Mouse (Mus musculus): ENCODE data around the gene Clec12a. TPM values are rescaled to one million over a fixed set of nuclear protein-coding genes. Genes with fewer than 3 reads are reported as not detected.

Gene Clec12a
- polyA plus RNA-seq, 1 experiment = 0.67 TPM

DNA sequence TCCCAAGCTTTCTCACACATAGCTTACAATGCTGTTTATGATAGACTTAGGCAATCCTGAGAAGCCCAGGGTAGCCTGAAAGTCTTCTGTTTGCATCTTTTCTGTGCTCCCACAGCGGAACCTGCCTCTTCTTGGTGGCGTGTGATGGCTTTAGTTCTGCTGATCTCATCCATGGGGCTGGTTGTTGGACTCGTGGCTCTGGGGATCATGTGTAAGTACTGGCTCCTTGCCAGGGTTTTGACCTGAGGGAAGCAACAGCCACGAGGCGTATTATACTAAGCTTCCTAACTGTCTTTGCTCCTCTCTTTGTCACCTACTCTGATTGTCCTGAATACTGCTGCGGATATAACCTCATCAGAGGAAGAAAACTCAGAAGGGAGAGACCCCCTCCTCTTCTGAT is 57.5 kb downstream of the Clec12a start:
- H3K27me3 ChIP-seq (replicated peaks) = no peaks in the 10 kb centered on the region
- H3K4me1 ChIP-seq = peaks cover 61% of the 10 kb centered on the region
- H3K36me3 ChIP-seq (replicated peaks; ENCODE audit: low read length) = peaks cover 53% of the 10 kb centered on the region
- peak overlapping the region; percentile 86 for H3K4me3 ChIP-seq (replicated peaks)
- H3K9me3 ChIP-seq = no peaks in the 10 kb centered on the region
- TF ChIP-seq GATA1 (IDR thresholded peaks at IDR 0.05; ENCODE audit: borderline replicate concordance, low read length) (no peak), FLI1 (IDR thresholded peaks at IDR 0.05; ENCODE audit: low read length) (no peak)

DNA sequence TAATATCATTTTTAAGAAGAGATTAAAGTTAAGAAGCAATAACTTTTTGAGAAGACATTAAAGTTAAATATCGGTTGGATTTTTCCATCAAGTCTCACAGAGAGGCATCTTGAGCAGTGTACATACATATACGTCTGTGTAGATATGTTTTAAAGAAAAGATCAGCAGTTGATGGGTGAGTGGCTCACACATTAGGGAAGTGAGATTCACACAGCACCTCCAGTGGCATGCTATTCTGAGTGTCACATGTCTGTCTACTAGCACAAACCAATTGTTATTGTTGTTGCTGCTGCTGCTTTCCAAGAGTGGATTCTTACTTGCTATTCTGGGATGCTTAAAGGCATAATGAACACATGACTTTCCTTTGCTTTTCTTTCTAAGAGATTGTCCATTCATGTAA is 59.9 kb downstream of the Clec12a start:
- Histone ChIP-seq H3K9me3 (no peaks in the 10 kb centered on the region), H3K36me3 (replicated peaks; ENCODE audit: low read length) (peaks cover 67% of the 10 kb centered on the region), H3K4me1 (peaks cover 53% of the 10 kb centered on the region), H3K27me3 (replicated peaks) (no peaks in the 10 kb centered on the region), H3K4me3 (replicated peaks) (no peak overlapping the region)
- TF ChIP-seq FLI1 (IDR thresholded peaks at IDR 0.05; ENCODE audit: low read length) = no peak
- no peak for TF ChIP-seq GATA1 (IDR thresholded peaks at IDR 0.05; ENCODE audit: borderline replicate concordance, low read length)

- Histone ChIP-seq H3K9me3 (no peaks in the 10 kb centered on the region), H3K4me3 (replicated peaks) (no peak overlapping the region), H3K36me3 (replicated peaks; ENCODE audit: low read length) (peaks cover 76% of the 10 kb centered on the region), H3K27me3 (replicated peaks) (no peaks in the 10 kb centered on the region), H3K4me1 (peaks cover 61% of the 10 kb centered on the region)
- TF ChIP-seq FLI1 (IDR thresholded peaks at IDR 0.05; ENCODE audit: low read length) (no peak), GATA1 (IDR thresholded peaks at IDR 0.05; ENCODE audit: borderline replicate concordance, low read length) (no peak)
Measured at GRCm38 (mm10) chr6:129403391-129403790, 60.9 kb downstream of the Clec12a start.

- no peak overlapping the region for H3K4me3 ChIP-seq (replicated peaks)
Measured at GRCm38 (mm10) chr6:129405999-129406398, 63.5 kb downstream of the Clec12a start.

GRCm38 (mm10) chr6:129407324-129407723 is 64.8 kb downstream of the Clec12a start:
- Histone ChIP-seq H3K4me1 (peaks cover 65% of the 10 kb centered on the region), H3K4me3 (replicated peaks) (no peak overlapping the region), H3K36me3 (replicated peaks; ENCODE audit: low read length) (peaks cover 82% of the 10 kb centered on the region), H3K27me3 (replicated peaks) (no peaks in the 10 kb centered on the region), H3K9me3 (no peaks in the 10 kb centered on the region)
- TF ChIP-seq FLI1 (IDR thresholded peaks at IDR 0.05; ENCODE audit: low read length) = no peak
- TF ChIP-seq GATA1 (IDR thresholded peaks at IDR 0.05; ENCODE audit: borderline replicate concordance, low read length) = no peak

More at GRCm38 (mm10) chr6:129405999-129406398, 63.5 kb downstream of the Clec12a start:
- no peaks in the 10 kb centered on the region for H3K9me3 ChIP-seq
- peaks cover 84% of the 10 kb centered on the region for H3K36me3 ChIP-seq (replicated peaks; ENCODE audit: low read length)
- peaks cover 67% of the 10 kb centered on the region for H3K4me1 ChIP-seq
- no peaks in the 10 kb centered on the region for H3K27me3 ChIP-seq (replicated peaks)
- TF ChIP-seq GATA1 (IDR thresholded peaks at IDR 0.05; ENCODE audit: borderline replicate concordance, low read length) (no peak), FLI1 (IDR thresholded peaks at IDR 0.05; ENCODE audit: low read length) (no peak)

DNA sequence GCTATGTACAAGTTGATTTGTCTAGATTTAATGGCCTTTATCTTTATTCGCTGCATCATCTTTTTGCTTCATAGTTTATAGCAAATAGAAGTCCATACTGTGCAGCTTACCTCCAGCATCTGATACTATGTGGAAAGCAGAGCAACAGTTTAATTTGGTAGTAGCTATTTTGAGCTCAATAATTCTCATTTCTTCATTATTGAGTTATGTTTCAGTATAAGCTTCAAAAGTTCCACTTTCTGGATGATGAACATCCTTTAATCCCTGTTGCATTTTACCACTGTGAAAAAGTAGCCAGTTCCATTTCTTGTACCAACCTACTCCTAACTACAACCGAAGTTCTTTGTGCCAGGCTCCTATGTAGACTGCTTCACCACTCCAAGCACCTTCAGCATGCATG is 66.1 kb downstream of the Clec12a start, which contains the start of gene Clec9a:
TSS of gene Clec9a (plus strand) at position 301 of the 400 bp plus-strand sequence.
- Histone ChIP-seq H3K4me3 (replicated peaks) (peak within 1 kb of the TSS; percentile 42), H3K27me3 (replicated peaks) (no peaks in the 10 kb centered on the region), H3K9me3 (no peaks in the 10 kb centered on the region), H3K4me1 (peaks cover 67% of the 10 kb centered on the region), H3K36me3 (replicated peaks; ENCODE audit: low read length) (peaks cover 82% of the 10 kb centered on the region)
- TF ChIP-seq FLI1 (IDR thresholded peaks at IDR 0.05; ENCODE audit: low read length) = no peak
- TF ChIP-seq GATA1 (IDR thresholded peaks at IDR 0.05; ENCODE audit: borderline replicate concordance, low read length) = no peak

DNA sequence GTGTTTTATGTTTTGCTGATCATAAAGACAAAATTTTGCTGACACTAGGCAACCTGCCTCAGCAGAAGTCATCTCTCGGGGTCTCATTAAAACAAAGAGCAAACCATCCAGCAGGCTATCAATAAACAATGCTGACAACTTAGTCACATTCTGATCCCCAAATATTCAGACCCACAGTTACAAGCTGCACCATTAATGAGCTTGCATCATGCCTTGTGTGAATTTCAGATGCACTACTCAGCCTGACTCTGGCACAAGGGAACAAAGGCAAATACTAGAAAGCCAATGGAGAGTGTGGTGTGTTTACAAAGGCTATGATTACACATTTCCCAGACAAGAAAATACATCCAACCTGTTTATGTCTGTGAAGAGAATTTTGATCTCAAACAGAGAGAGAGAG is 71.7 kb downstream of the Clec12a start:
- no peaks in the 10 kb centered on the region for H3K27me3 ChIP-seq (replicated peaks)
- H3K4me1 ChIP-seq = peaks cover 63% of the 10 kb centered on the region
- TF ChIP-seq FLI1 (IDR thresholded peaks at IDR 0.05; ENCODE audit: low read length) (no peak), GATA1 (IDR thresholded peaks at IDR 0.05; ENCODE audit: borderline replicate concordance, low read length) (no peak)
- H3K36me3 ChIP-seq (replicated peaks; ENCODE audit: low read length) = peaks cover 90% of the 10 kb centered on the region
- H3K9me3 ChIP-seq = no peaks in the 10 kb centered on the region
- no peak overlapping the region for H3K4me3 ChIP-seq (replicated peaks)

Other genes starting within 250 kb of the Clec12a start
- not detected in 2 replicates for gene Clec2e, start 241.8 kb upstream of the Clec12a start, polyA plus RNA-seq (2012; ENCODE audit: insufficient read depth, low replicate concordance)
- 1.2 TPM in 1 of 2 replicates, not detected in the other for gene Clec2d, start 162.1 kb upstream of the Clec12a start, polyA plus RNA-seq (2012; ENCODE audit: insufficient read depth, low replicate concordance)
- 1.3 TPM in 1 of 2 replicates, not detected in the other for gene Cd69, start 67.3 kb upstream of the Clec12a start, polyA plus RNA-seq (2012; ENCODE audit: insufficient read depth, low replicate concordance)
- gene 4922502D21Rik, start 10.9 kb upstream of the Clec12a start, polyA plus RNA-seq (2012; ENCODE audit: insufficient read depth, low replicate concordance) = not detected in 2 replicates
- not detected in 2 replicates for gene Clec12b, start 43.2 kb downstream of the Clec12a start, polyA plus RNA-seq (2012; ENCODE audit: insufficient read depth, low replicate concordance)
- 10.7 and 19.5 TPM in 2 replicates for gene Clec1b, start 54.6 kb downstream of the Clec12a start, polyA plus RNA-seq (2012; ENCODE audit: insufficient read depth, low replicate concordance)
- not detected in 2 replicates for gene Clec9a, start 66.2 kb downstream of the Clec12a start, polyA plus RNA-seq (2012; ENCODE audit: insufficient read depth, low replicate concordance)
- gene Clec1a, start 109.3 kb downstream of the Clec12a start, polyA plus RNA-seq (2012; ENCODE audit: insufficient read depth, low replicate concordance) = not detected in 2 replicates
- 0.21 TPM in 1 of 2 replicates, not detected in the other for gene Olr1, start 164.5 kb downstream of the Clec12a start, polyA plus RNA-seq (2012; ENCODE audit: insufficient read depth, low replicate concordance)
- gene Tmem52b, start 169.9 kb downstream of the Clec12a start, polyA plus RNA-seq (2012; ENCODE audit: insufficient read depth, low replicate concordance) = not detected in 2 replicates
- gene Gabarapl1, start 190.5 kb downstream of the Clec12a start, polyA plus RNA-seq (2012; ENCODE audit: insufficient read depth, low replicate concordance) = 25.5 and 160 TPM in 2 replicates
- 0.69 TPM in 1 of 2 replicates, not detected in the other for gene Klre1, start 235.2 kb downstream of the Clec12a start, polyA plus RNA-seq (2012; ENCODE audit: insufficient read depth, low replicate concordance)
- not detected in 2 replicates for gene Klrd1, start 249.1 kb downstream of the Clec12a start, polyA plus RNA-seq (2012; ENCODE audit: insufficient read depth, low replicate concordance)